Mouse (Mus musculus): ENCODE data around the gene Cdh13. TPM values are rescaled to one million over a fixed set of nuclear protein-coding genes. Genes with fewer than 3 reads are reported as not detected.

The Cdh13 gene
- polyA plus RNA-seq, 1 experiment from 2014 or later = 24.3 TPM

GRCm38 (mm10) chr8:119022301-119022870 is 738.9 kb downstream of the Cdh13 start:
- Histone ChIP-seq H3K9ac (ENCODE audit: low read depth, low read length) (no peak overlapping the region), H3K27ac (replicated peaks; ENCODE audit: low read depth, low read length) (no peak overlapping the region), H3K4me2 (ENCODE audit: low read depth, low read length) (no peak overlapping the region), H3K36me3 (ENCODE audit: control insufficient read depth, insufficient read depth, low read length) (no peaks in the 10 kb centered on the region), H3K4me1 (ENCODE audit: control insufficient read depth, insufficient read depth, low read length) (no peaks in the 10 kb centered on the region), H3K27me3 (replicated peaks; ENCODE audit: control insufficient read depth, insufficient read depth, low read length) (no peaks in the 10 kb centered on the region), H3K9me3 (ENCODE audit: control insufficient read depth, low read length) (no peaks in the 10 kb centered on the region), H3K4me3 (ENCODE audit: low read depth, low read length) (no peak overlapping the region)
- DNase-seq (ENCODE audit: low spot score) = no peak
- WGBS = 61% methylated on average over 9 of the region's 9 CpGs
- ATAC-seq (ENCODE audit: low read depth) = no peak

GRCm38 (mm10) chr8:119033398-119033797 is 749.9 kb downstream of the Cdh13 start:
- ATAC-seq (ENCODE audit: low read depth) (no peak), DNase-seq (ENCODE audit: low spot score) (no peak)
- Histone ChIP-seq H3K4me2 (ENCODE audit: low read depth, low read length) (no peak overlapping the region), H3K36me3 (ENCODE audit: control insufficient read depth, insufficient read depth, low read length) (no peaks in the 10 kb centered on the region), H3K27me3 (replicated peaks; ENCODE audit: control insufficient read depth, insufficient read depth, low read length) (no peaks in the 10 kb centered on the region), H3K9ac (ENCODE audit: low read depth, low read length) (no peak overlapping the region), H3K27ac (replicated peaks; ENCODE audit: low read depth, low read length) (no peak overlapping the region), H3K4me3 (ENCODE audit: low read depth, low read length) (no peak overlapping the region), H3K9me3 (ENCODE audit: control insufficient read depth, low read length) (no peaks in the 10 kb centered on the region), H3K4me1 (ENCODE audit: control insufficient read depth, insufficient read depth, low read length) (no peaks in the 10 kb centered on the region)
- WGBS = 81% methylated on average over 11 of the region's 11 CpGs

- Histone ChIP-seq H3K4me1 (ENCODE audit: control insufficient read depth, insufficient read depth, low read length) (no peaks in the 10 kb centered on the region), H3K27ac (replicated peaks; ENCODE audit: low read depth, low read length) (no peak overlapping the region), H3K4me3 (ENCODE audit: low read depth, low read length) (no peak overlapping the region), H3K4me2 (ENCODE audit: low read depth, low read length) (no peak overlapping the region), H3K27me3 (replicated peaks; ENCODE audit: control insufficient read depth, insufficient read depth, low read length) (no peaks in the 10 kb centered on the region), H3K9me3 (ENCODE audit: control insufficient read depth, low read length) (no peaks in the 10 kb centered on the region), H3K9ac (ENCODE audit: low read depth, low read length) (no peak overlapping the region), H3K36me3 (ENCODE audit: control insufficient read depth, insufficient read depth, low read length) (no peaks in the 10 kb centered on the region)
- WGBS = 95% methylated on average over 3 of the region's 3 CpGs
- DNase-seq (ENCODE audit: low spot score) = no peak
- no peak for ATAC-seq (ENCODE audit: low read depth)
Observed at GRCm38 (mm10) chr8:119034037-119034436, 750.5 kb downstream of the Cdh13 start.

- no peak overlapping the region for H3K4me2 ChIP-seq (ENCODE audit: low read depth, low read length)
- DNase-seq (ENCODE audit: low spot score) = no peak
Observed at GRCm38 (mm10) chr8:119035126-119035525, 751.6 kb downstream of the Cdh13 start.

GRCm38 (mm10) chr8:119037571-119037970 is 754.0 kb downstream of the Cdh13 start:
- H3K27me3 ChIP-seq (replicated peaks; ENCODE audit: control insufficient read depth, insufficient read depth, low read length) = no peaks in the 10 kb centered on the region
- H3K9ac ChIP-seq (ENCODE audit: low read depth, low read length) = no peak overlapping the region
- no peak overlapping the region for H3K4me3 ChIP-seq (ENCODE audit: low read depth, low read length)
- ATAC-seq (ENCODE audit: low read depth) (no peak), DNase-seq (ENCODE audit: low spot score) (no peak)
- H3K4me1 ChIP-seq (ENCODE audit: control insufficient read depth, insufficient read depth, low read length) = no peaks in the 10 kb centered on the region
- H3K9me3 ChIP-seq (ENCODE audit: control insufficient read depth, low read length) = no peaks in the 10 kb centered on the region
- no peaks in the 10 kb centered on the region for H3K36me3 ChIP-seq (ENCODE audit: control insufficient read depth, insufficient read depth, low read length)
- H3K27ac ChIP-seq (replicated peaks; ENCODE audit: low read depth, low read length) = no peak overlapping the region
- no peak overlapping the region for H3K4me2 ChIP-seq (ENCODE audit: low read depth, low read length)
- WGBS = 79% methylated on average over 11 of the region's 11 CpGs

More at GRCm38 (mm10) chr8:119035126-119035525, 751.6 kb downstream of the Cdh13 start:
- no peak overlapping the region for H3K4me3 ChIP-seq (ENCODE audit: low read depth, low read length)
- no peak overlapping the region for H3K9ac ChIP-seq (ENCODE audit: low read depth, low read length)
- no peaks in the 10 kb centered on the region for H3K36me3 ChIP-seq (ENCODE audit: control insufficient read depth, insufficient read depth, low read length)
- no peaks in the 10 kb centered on the region for H3K4me1 ChIP-seq (ENCODE audit: control insufficient read depth, insufficient read depth, low read length)
- 85% methylated on average over 7 of the region's 7 CpGs for WGBS
- H3K27ac ChIP-seq (replicated peaks; ENCODE audit: low read depth, low read length) = no peak overlapping the region
- no peak for ATAC-seq (ENCODE audit: low read depth)
- no peaks in the 10 kb centered on the region for H3K27me3 ChIP-seq (replicated peaks; ENCODE audit: control insufficient read depth, insufficient read depth, low read length)
- H3K9me3 ChIP-seq (ENCODE audit: control insufficient read depth, low read length) = no peaks in the 10 kb centered on the region

- no peaks in the 10 kb centered on the region for H3K27me3 ChIP-seq (replicated peaks; ENCODE audit: control insufficient read depth, insufficient read depth, low read length)
- WGBS = 86% methylated on average over 2 of the region's 2 CpGs
- no peak overlapping the region for H3K27ac ChIP-seq (replicated peaks; ENCODE audit: low read depth, low read length)
- ATAC-seq (ENCODE audit: low read depth) (no peak), DNase-seq (ENCODE audit: low spot score) (no peak)
- H3K36me3 ChIP-seq (ENCODE audit: control insufficient read depth, insufficient read depth, low read length) = no peaks in the 10 kb centered on the region
- H3K4me2 ChIP-seq (ENCODE audit: low read depth, low read length) = no peak overlapping the region
- no peaks in the 10 kb centered on the region for H3K4me1 ChIP-seq (ENCODE audit: control insufficient read depth, insufficient read depth, low read length)
- H3K4me3 ChIP-seq (ENCODE audit: low read depth, low read length) = no peak overlapping the region
- no peaks in the 10 kb centered on the region for H3K9me3 ChIP-seq (ENCODE audit: control insufficient read depth, low read length)
- H3K9ac ChIP-seq (ENCODE audit: low read depth, low read length) = no peak overlapping the region
Observed at GRCm38 (mm10) chr8:119039358-119039757, 755.8 kb downstream of the Cdh13 start.

- Histone ChIP-seq H3K36me3 (ENCODE audit: control insufficient read depth, insufficient read depth, low read length) (no peaks in the 10 kb centered on the region), H3K9ac (ENCODE audit: low read depth, low read length) (no peak overlapping the region), H3K27ac (replicated peaks; ENCODE audit: low read depth, low read length) (no peak overlapping the region), H3K27me3 (replicated peaks; ENCODE audit: control insufficient read depth, insufficient read depth, low read length) (no peaks in the 10 kb centered on the region), H3K4me2 (ENCODE audit: low read depth, low read length) (no peak overlapping the region), H3K9me3 (ENCODE audit: control insufficient read depth, low read length) (no peaks in the 10 kb centered on the region), H3K4me3 (ENCODE audit: low read depth, low read length) (no peak overlapping the region), H3K4me1 (ENCODE audit: control insufficient read depth, insufficient read depth, low read length) (no peaks in the 10 kb centered on the region)
- DNase-seq (ENCODE audit: low spot score) (no peak), ATAC-seq (ENCODE audit: low read depth) (no peak)
- WGBS = 77% methylated on average over 5 of the region's 5 CpGs
Observed at GRCm38 (mm10) chr8:119057876-119058275, 774.3 kb downstream of the Cdh13 start.

GRCm38 (mm10) chr8:119061671-119062070 is 778.1 kb downstream of the Cdh13 start:
- Histone ChIP-seq H3K4me3 (ENCODE audit: low read depth, low read length) (no peak overlapping the region), H3K4me2 (ENCODE audit: low read depth, low read length) (no peak overlapping the region), H3K36me3 (ENCODE audit: control insufficient read depth, insufficient read depth, low read length) (no peaks in the 10 kb centered on the region), H3K9me3 (ENCODE audit: control insufficient read depth, low read length) (no peaks in the 10 kb centered on the region), H3K4me1 (ENCODE audit: control insufficient read depth, insufficient read depth, low read length) (no peaks in the 10 kb centered on the region), H3K27me3 (replicated peaks; ENCODE audit: control insufficient read depth, insufficient read depth, low read length) (no peaks in the 10 kb centered on the region), H3K9ac (ENCODE audit: low read depth, low read length) (no peak overlapping the region), H3K27ac (replicated peaks; ENCODE audit: low read depth, low read length) (no peak overlapping the region)
- ATAC-seq (ENCODE audit: low read depth) (no peak), DNase-seq (ENCODE audit: low spot score) (peak; percentile 45)
- WGBS = 44% methylated on average over 12 of the region's 12 CpGs

- H3K4me1 ChIP-seq (ENCODE audit: control insufficient read depth, insufficient read depth, low read length) = no peaks in the 10 kb centered on the region
- no peak overlapping the region for H3K4me3 ChIP-seq (ENCODE audit: low read depth, low read length)
- no peak overlapping the region for H3K4me2 ChIP-seq (ENCODE audit: low read depth, low read length)
- ATAC-seq (ENCODE audit: low read depth) = no peak
- no peak overlapping the region for H3K27ac ChIP-seq (replicated peaks; ENCODE audit: low read depth, low read length)
- H3K36me3 ChIP-seq (ENCODE audit: control insufficient read depth, insufficient read depth, low read length) = no peaks in the 10 kb centered on the region
- H3K9me3 ChIP-seq (ENCODE audit: control insufficient read depth, low read length) = no peaks in the 10 kb centered on the region
- WGBS = 20% methylated on average over 11 of the region's 11 CpGs
- H3K9ac ChIP-seq (ENCODE audit: low read depth, low read length) = no peak overlapping the region
- no peaks in the 10 kb centered on the region for H3K27me3 ChIP-seq (replicated peaks; ENCODE audit: control insufficient read depth, insufficient read depth, low read length)
- DNase-seq (ENCODE audit: low spot score) = peak; percentile 61
Observed at GRCm38 (mm10) chr8:119064523-119064922, 781.0 kb downstream of the Cdh13 start.
